Mouse (Mus musculus): ENCODE measurements around the gene Fgd3. TPM values are rescaled to one million over a fixed set of nuclear protein-coding genes. Genes with fewer than 3 reads are reported as not detected.

Gene Fgd3
- polyA plus RNA-seq, 1 experiment from 2014 or later, result 1.4 TPM

DNA sequence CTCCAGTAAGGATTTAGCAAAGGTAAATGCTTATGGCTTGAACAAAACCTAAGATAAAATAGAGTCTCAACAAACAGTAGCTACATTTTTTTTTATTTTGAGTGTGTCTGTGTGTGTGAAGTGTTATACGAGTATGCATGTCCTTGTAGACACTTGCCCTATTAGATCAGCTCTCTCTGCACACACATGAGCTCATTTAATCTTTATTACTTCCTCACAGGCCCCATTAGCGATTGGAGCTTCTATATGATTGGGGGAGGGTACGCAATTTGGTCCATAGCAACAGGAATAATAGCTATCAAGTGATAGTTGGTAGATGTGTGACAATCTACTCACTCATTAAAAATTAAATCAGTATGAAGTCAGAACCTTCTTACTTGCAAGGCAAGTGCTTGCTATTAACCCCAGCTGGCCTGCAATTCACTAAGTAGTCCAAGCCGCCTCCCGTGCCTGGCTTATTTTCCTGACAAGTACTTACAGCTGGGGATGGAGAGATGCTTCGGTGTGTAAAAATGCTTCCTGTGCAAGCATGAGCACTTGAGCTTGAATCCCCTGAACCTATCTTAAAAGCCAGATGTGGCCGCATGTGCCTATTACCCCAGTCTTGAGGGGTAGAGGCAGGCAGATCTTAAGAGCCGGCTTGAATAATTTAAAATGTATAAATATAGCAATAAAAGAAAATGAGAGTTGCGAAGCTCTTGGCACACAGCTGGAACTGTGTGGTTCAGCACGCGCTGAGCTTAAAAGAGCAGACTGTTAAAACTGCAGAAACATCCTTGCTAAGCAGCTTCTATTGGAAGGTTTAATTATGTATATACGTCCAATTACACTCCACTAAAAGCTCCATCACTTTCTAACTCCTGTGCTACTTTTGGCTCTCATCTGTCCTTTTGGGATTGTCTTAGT lies 15.2 kb upstream of the Fgd3 start:
- Histone ChIP-seq H3K36me3 (no peaks in the 10 kb centered on the region), H3K4me3 (no peak overlapping the region), H3K27ac (no peak overlapping the region), H3K4me2 (no peak overlapping the region), H3K9me3 (no peaks in the 10 kb centered on the region), H3K27me3 (no peaks in the 10 kb centered on the region), H3K9ac (no peak overlapping the region), H3K4me1 (replicated peaks) (peaks cover 8% of the 10 kb centered on the region)
- 84% methylated on average over 12 of the region's 12 CpGs for WGBS
- ATAC-seq (ENCODE audit: low FRiP score), result no peak

DNA sequence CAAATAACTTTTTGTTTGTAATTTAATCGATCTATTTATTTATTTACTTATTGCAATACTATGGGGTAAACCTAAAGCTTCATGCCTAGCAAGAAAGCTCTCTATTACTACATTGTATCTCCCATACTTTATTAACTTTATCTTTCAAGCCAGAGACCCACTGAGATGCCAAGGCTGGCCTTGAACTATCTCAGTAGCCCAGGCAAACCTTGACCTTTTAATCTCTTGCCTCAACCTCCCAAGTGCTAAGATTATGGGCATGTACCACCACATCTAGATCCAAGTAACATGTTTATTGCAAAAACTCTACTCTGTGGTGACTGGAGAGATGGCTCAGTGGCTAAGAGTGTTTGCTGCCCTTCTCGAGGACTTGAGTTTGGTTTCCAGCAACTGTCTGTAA lies 13.1 kb upstream of the Fgd3 start:
- no peak overlapping the region for H3K4me3 ChIP-seq
- WGBS, result 81% methylated on average over 2 of the region's 2 CpGs
- H3K27me3 ChIP-seq, result no peaks in the 10 kb centered on the region
- no peak overlapping the region for H3K4me2 ChIP-seq
- H3K36me3 ChIP-seq, result no peaks in the 10 kb centered on the region
- no peak for ATAC-seq (ENCODE audit: low FRiP score)
- no peaks in the 10 kb centered on the region for H3K9me3 ChIP-seq
- no peaks in the 10 kb centered on the region for H3K4me1 ChIP-seq (replicated peaks)
- H3K27ac ChIP-seq, result no peak overlapping the region
- no peak overlapping the region for H3K9ac ChIP-seq

DNA sequence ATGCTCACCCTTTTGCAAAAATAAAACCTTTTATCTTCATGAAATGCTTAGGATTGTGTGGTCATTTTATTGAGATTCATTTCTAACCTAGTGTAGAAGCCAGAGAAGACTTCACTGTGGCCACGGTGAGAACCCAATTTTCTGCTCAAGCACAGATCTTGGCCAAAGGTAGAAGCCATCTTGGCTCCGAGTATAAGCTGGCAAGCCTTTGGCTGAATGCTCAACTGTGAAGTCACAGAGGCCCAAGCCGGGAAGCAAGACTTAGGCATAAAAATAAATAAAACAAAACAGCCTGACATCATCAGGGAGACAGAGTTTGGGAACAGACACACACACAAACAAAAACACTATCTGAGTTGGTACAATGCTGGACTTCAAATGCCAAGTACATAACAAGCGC lies 8.0 kb upstream of the Fgd3 start:
- no peak overlapping the region for H3K27ac ChIP-seq
- H3K36me3 ChIP-seq, result no peaks in the 10 kb centered on the region
- WGBS, result 88% methylated on average over 4 of the region's 4 CpGs
- peaks cover 19% of the 10 kb centered on the region for H3K27me3 ChIP-seq
- ATAC-seq (ENCODE audit: low FRiP score), result no peak
- H3K9me3 ChIP-seq, result no peaks in the 10 kb centered on the region
- H3K9ac ChIP-seq, result no peak overlapping the region
- no peaks in the 10 kb centered on the region for H3K4me1 ChIP-seq (replicated peaks)
- H3K4me3 ChIP-seq, result no peak overlapping the region
- H3K4me2 ChIP-seq, result no peak overlapping the region

DNA sequence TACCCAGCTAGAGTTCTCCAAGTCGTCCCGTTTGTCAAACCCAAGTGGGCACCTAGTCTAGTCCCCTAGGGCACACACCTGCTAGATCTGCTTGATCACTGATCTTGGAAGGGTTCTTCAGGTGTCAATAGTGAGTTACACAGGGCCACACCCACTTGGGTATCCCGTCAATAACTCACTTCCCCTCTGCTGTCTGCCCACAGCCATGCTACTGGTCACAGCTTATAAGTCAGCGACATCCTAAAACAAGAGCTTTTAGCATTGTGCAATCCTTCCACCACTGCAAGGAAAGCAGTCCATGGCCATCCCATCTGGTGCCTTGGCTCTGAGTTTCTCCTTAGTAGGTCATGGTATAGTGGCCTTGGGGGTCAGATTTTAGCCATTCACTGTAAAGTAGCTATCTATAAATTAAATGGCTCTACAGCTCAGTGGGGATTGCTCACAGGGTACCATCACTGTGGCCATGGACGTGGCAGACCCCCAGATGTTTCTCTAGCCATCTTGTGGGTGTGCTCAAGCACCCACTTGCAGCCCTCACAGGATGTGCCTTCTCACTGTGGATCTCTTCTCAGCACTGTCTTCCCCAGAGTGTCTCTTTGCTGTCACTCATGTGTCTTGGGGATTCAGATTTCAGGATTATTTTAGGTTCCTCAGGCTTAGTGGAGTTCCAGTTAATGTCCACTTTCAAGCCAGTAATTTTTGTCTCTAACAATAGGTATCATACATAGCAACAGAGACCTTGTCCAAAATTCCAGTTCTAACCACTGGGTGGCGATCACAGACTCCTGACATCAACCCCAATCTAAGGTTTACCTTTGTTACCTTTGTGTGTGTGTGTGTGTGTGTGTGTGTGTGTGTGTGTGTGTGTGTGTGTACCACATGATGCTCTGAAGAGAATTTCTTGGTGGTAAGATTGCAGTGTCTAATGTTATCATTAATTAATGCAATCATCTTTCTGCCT lies 6.4 kb upstream of the Fgd3 start:
- H3K27ac ChIP-seq, result no peak overlapping the region
- peaks cover 34% of the 10 kb centered on the region for H3K27me3 ChIP-seq
- no peaks in the 10 kb centered on the region for H3K4me1 ChIP-seq (replicated peaks)
- ATAC-seq (ENCODE audit: low FRiP score), result peak; percentile 65; the same call in 1 of the 2 replicates
- no peaks in the 10 kb centered on the region for H3K9me3 ChIP-seq
- no peak overlapping the region for H3K4me3 ChIP-seq
- H3K4me2 ChIP-seq, result no peak overlapping the region
- WGBS, result 62% methylated on average over 6 of the region's 6 CpGs
- no peaks in the 10 kb centered on the region for H3K36me3 ChIP-seq
- H3K9ac ChIP-seq, result no peak overlapping the region

DNA sequence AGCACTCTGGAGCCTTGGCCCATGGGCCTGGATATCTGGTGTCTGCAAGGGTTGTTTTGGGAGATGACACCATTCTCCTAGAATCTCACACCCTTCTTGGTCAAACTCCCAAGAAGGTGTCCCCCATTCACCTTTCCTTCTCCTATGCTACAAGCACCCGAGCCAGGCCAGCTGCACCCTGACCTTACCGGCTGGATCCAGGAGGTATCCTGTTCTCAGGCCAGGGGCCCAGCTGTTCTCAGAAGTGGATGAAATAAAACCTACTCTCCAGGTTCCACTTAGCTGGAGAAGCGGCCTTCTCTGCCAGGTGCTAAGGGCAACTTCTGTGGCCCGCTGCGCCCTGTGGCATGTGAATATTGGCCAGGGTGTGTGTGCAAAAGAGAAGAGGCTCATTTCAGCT lies 4.8 kb upstream of the Fgd3 start:
- Histone ChIP-seq H3K4me1 (replicated peaks) (peaks cover 13% of the 10 kb centered on the region), H3K27ac (no peak overlapping the region), H3K4me2 (no peak overlapping the region), H3K9ac (no peak overlapping the region), H3K4me3 (no peak overlapping the region), H3K27me3 (peaks cover 41% of the 10 kb centered on the region), H3K36me3 (no peaks in the 10 kb centered on the region), H3K9me3 (no peaks in the 10 kb centered on the region)
- WGBS, result 88% methylated on average over 5 of the region's 5 CpGs
- no peak for ATAC-seq (ENCODE audit: low FRiP score)

DNA sequence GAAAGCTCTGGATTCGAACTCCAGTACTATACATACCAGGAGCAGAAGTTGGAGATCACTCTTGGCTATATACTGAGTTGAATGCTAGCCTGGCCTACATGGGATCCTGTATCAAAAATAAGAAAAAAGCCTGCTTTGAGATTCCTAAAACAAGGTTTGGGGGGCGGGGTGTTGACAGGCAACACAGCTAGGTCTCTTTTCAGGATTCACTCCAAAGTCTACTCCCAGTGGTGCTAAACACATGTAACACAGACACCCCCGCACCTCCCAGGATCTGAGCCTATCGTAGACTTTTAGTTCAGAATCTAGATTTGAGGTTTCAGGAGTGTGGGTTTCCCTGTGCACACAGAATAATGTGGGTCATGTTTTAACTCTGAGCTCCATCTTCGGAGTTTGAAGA lies 2.6 kb upstream of the Fgd3 start:
- peaks cover 27% of the 10 kb centered on the region for H3K4me1 ChIP-seq (replicated peaks)
- WGBS, result 92% methylated on average over 5 of the region's 5 CpGs
- H3K27me3 ChIP-seq, result peaks cover 53% of the 10 kb centered on the region
- no peak overlapping the region for H3K27ac ChIP-seq
- H3K9me3 ChIP-seq, result no peaks in the 10 kb centered on the region
- H3K9ac ChIP-seq, result no peak overlapping the region
- H3K4me2 ChIP-seq, result no peak overlapping the region
- no peak overlapping the region for H3K4me3 ChIP-seq
- no peaks in the 10 kb centered on the region for H3K36me3 ChIP-seq
- no peak for ATAC-seq (ENCODE audit: low FRiP score)

DNA sequence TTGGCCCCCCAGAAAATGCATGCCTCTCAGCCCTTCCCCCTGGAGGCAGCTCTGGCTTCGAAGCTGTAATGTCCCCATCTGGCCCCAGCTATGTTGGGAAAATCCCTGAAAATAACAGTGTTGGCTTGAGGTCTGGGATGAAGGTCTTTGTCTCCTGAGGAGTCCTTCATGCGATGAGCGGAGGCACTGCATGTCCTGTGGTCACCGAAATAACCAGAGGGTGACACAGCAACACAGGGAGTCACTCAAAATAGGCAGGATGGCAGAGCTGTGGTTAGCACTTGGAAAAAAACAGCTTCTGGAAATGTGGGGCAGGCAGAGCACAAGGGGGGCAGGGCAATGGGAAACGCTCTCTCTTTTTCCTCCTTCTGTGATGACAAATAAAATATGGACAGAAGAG lies 2.1 kb upstream of the Fgd3 start:
- WGBS, result 68% methylated on average over 5 of the region's 5 CpGs
- no peak overlapping the region for H3K27ac ChIP-seq
- H3K27me3 ChIP-seq, result peaks cover 57% of the 10 kb centered on the region
- H3K9me3 ChIP-seq, result no peaks in the 10 kb centered on the region
- no peak overlapping the region for H3K4me3 ChIP-seq
- no peak for ATAC-seq (ENCODE audit: low FRiP score)
- H3K4me1 ChIP-seq (replicated peaks), result peaks cover 30% of the 10 kb centered on the region
- no peak overlapping the region for H3K9ac ChIP-seq
- H3K4me2 ChIP-seq, result no peak overlapping the region
- no peaks in the 10 kb centered on the region for H3K36me3 ChIP-seq

DNA sequence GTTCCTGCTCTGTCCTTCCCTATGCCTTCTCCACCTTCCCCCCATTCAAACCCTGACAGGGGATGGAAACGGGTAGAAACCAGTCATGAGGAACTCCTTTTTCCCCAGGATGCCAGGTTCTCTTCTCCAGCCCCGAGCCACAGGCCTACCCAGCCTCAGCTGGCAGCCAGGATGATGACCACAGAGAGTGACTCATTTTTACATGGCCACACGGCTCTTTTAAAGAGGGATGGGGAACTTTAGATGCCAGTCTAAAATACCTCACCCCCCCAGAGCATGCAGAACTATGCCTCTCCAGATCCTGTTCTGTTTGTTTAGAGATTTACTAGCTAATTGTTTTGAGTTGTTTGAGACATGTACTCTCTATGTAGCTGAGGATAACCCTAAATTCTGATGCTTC lies 1.3 kb upstream of the Fgd3 start:
- H3K4me3 ChIP-seq, result no peak overlapping the region
- H3K9me3 ChIP-seq, result no peaks in the 10 kb centered on the region
- H3K27me3 ChIP-seq, result peaks cover 57% of the 10 kb centered on the region
- H3K4me2 ChIP-seq, result no peak overlapping the region
- 69% methylated on average over 3 of the region's 3 CpGs for WGBS
- H3K4me1 ChIP-seq (replicated peaks), result peaks cover 36% of the 10 kb centered on the region
- no peaks in the 10 kb centered on the region for H3K36me3 ChIP-seq
- no peak for ATAC-seq (ENCODE audit: low FRiP score)
- no peak overlapping the region for H3K27ac ChIP-seq
- H3K9ac ChIP-seq, result no peak overlapping the region

DNA sequence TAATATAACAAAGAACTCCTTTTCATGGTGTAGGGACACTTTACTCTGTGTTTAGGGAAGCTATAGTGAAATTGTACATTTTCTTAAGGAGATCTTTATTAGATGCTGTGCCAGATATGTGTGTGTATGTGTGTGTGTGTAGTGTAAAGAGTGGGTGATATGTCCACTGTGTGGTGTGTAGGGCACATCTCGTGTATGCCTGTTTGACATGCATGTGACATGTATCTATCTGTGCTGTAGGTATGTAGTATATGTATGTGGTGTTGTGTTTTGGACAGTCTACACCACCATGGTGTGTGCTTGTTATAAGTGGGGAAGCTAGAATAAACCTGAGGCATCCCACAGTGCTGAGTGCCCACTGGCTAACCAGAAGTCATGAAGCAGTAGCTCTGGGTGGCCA lies 403 bp upstream of the Fgd3 start:
- Histone ChIP-seq H3K9ac (no peak overlapping the region), H3K9me3 (no peaks in the 10 kb centered on the region), H3K4me2 (peak overlapping the region; percentile 57), H3K27me3 (peaks cover 57% of the 10 kb centered on the region), H3K4me1 (replicated peaks) (peaks cover 42% of the 10 kb centered on the region), H3K36me3 (no peaks in the 10 kb centered on the region), H3K4me3 (0 out of 2 replicates have a peak overlapping the region, but pooled peaks have one; percentile 38), H3K27ac (peak overlapping the region; percentile 66)
- ATAC-seq (ENCODE audit: low FRiP score), result peak; percentile 41
- WGBS, result 59% methylated on average over 1 of the region's 1 CpGs

DNA sequence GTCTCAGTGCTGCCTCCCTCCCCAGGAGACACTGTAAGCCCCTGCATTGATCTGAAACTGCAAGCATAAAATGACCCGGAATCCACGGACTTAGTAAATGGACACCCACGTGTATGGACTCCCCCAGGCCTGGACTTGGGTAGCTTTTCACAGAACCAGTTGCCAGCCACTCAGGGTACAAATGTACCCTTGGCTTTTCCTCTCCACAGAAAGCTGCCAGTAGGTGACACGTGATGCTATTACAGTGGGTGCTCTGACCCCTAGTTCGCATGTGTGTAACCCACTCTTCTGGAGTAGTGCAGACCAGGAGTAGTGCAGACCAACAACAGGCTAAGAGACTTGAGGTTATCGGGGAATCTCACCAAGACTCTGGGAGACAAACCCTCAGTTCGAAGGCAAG lies 2.2 kb downstream of the Fgd3 start:
- 86% methylated on average over 7 of the region's 7 CpGs for WGBS
- H3K27me3 ChIP-seq, result peaks cover 41% of the 10 kb centered on the region
- no peak overlapping the region for H3K4me3 ChIP-seq
- H3K9me3 ChIP-seq, result no peaks in the 10 kb centered on the region
- no peak overlapping the region for H3K9ac ChIP-seq
- H3K27ac ChIP-seq, result no peak overlapping the region
- H3K36me3 ChIP-seq, result no peaks in the 10 kb centered on the region; the same call in 1 of the 2 replicates
- ATAC-seq (ENCODE audit: low FRiP score), result no peak
- H3K4me2 ChIP-seq, result 0 out of 2 replicates have a peak overlapping the region, but pooled peaks have one; percentile 5
- peaks cover 42% of the 10 kb centered on the region for H3K4me1 ChIP-seq (replicated peaks)

DNA sequence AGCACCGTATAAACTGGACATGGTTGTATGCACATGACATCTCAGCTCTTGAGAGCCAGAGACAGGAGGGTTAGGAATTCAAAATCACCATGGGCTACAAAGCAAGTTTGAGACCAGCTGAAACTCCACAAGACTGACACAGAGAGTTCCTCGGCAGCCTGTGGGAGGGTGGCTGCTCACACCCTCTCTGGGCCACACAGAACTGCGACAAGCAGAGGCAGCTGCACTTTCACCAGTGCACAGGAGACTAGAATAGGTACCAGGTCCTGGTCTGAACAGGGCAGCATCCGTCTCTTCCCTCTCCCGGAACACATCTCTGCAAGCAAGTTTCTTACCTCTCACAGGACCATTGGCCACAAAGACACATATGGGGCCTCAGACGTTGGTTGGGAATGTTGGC lies 2.6 kb downstream of the Fgd3 start:
- Histone ChIP-seq H3K4me3 (no peak overlapping the region), H3K9me3 (no peaks in the 10 kb centered on the region), H3K27me3 (peaks cover 37% of the 10 kb centered on the region), H3K4me1 (replicated peaks) (peaks cover 42% of the 10 kb centered on the region), H3K27ac (no peak overlapping the region), H3K36me3 (no peaks in the 10 kb centered on the region; the same call in 1 of the 2 replicates), H3K9ac (no peak overlapping the region), H3K4me2 (no peak overlapping the region)
- 58% methylated on average over 6 of the region's 6 CpGs for WGBS
- no peak for ATAC-seq (ENCODE audit: low FRiP score)

DNA sequence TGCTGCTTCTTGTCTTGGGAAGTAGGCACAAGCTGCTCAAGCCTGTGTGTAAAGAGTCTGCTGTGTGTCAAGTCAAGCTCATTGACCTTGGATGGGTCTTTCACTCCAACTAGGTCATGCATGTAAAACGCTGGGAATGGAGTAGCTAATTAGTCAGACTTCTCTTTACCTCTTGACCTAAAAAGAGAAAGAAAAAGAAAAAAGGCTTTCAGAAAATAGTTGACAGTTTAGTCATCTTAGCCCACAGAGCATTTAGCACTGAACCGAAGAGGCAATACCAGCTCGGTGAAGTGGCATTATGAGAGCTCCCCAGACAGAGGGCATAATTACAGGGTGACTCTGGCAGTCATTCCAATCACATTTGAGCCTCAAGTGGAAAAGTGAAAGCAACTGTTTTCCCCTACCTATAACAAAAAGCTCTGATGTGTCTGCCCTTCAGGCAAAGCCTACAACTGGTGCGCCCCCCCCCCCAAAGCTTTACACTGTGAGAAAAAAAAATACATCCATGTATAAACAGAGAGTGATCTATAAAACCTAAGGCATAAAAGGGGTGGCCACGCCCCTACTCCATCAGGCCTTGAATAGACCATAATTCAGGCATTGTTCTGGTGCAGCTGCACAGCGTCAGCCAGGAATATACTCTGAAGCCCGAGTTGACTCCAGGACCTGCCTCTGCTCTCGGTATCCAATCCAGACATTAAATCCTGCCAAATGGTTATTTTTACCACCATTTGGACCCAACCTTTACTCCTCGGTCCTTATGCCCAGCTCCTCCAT lies 3.5 kb downstream of the Fgd3 start:
- 30% methylated on average over 9 of the region's 9 CpGs for WGBS
- no peak overlapping the region for H3K9ac ChIP-seq
- no peak overlapping the region for H3K4me2 ChIP-seq
- peak overlapping the region; percentile 3; the same call in 1 of the 2 replicates for H3K27ac ChIP-seq
- peaks cover 33% of the 10 kb centered on the region for H3K27me3 ChIP-seq
- ATAC-seq (ENCODE audit: low FRiP score), result no peak
- H3K36me3 ChIP-seq, result no peaks in the 10 kb centered on the region; the same call in 1 of the 2 replicates
- H3K4me3 ChIP-seq, result no peak overlapping the region
- peaks cover 42% of the 10 kb centered on the region for H3K4me1 ChIP-seq (replicated peaks)
- H3K9me3 ChIP-seq, result no peaks in the 10 kb centered on the region
